Mouse (Mus musculus) forebrain, embryonic 11.5 days (tissue): ENCODE data around the gene Snap91. TPM values are rescaled to one million over a fixed set of nuclear protein-coding genes. Genes with fewer than 3 reads are reported as not detected.

ENCODE experiments used
- ATAC-seq: fragments of 200-750 bp; cut with Nextera tagmentation; replicated peaks from 2 replicates; pipeline ENCODE4 v1.8.0; 2017; ENCODE audit warnings: moderate TSS enrichment; ENCODE audit not compliant: low FRiP score
- DNase-seq: peaks from one replicate; pipeline ENCODE4 v3.0.0-alpha.2; 2017; ENCODE audit warnings: low spot score
- H3K27ac ChIP-seq: fragments of 300-500 bp; sonication (generic); 2 replicates; pipeline ENCODE4 v1.5.1; 2014; ENCODE audit warnings: low read depth, low read length
- H3K27me3 ChIP-seq: fragments of 300-500 bp; sonication (generic); 2 replicates; pipeline ENCODE4 v1.6.1; 2014; ENCODE audit warnings: mild to moderate bottlenecking, low read length, mixed read lengths; ENCODE audit not compliant: control insufficient read depth, insufficient read depth
- H3K36me3 ChIP-seq: fragments of 300-500 bp; sonication (generic); 2 replicates; pipeline ENCODE4 v1.6.1; 2014; ENCODE audit warnings: mild to moderate bottlenecking, low read length, moderate library complexity, mixed read lengths; ENCODE audit not compliant: control insufficient read depth, insufficient read depth
- H3K4me1 ChIP-seq: fragments of 300-500 bp; sonication (generic); replicated peaks from 2 replicates; pipeline ENCODE4 v1.6.1; 2014; ENCODE audit warnings: low read length, mixed read lengths; ENCODE audit not compliant: control insufficient read depth, insufficient read depth
- H3K4me2 ChIP-seq: fragments of 300-500 bp; sonication (generic); 2 replicates; pipeline ENCODE4 v1.6.1; 2014; ENCODE audit warnings: low read depth, mild to moderate bottlenecking, low read length, moderate library complexity, mixed read lengths; ENCODE audit not compliant: severe bottlenecking
- H3K4me3 ChIP-seq: fragments of 300-500 bp; sonication (generic); 2 replicates; pipeline ENCODE4 v1.5.1; 2014; ENCODE audit warnings: low read depth, low read length
- H3K9ac ChIP-seq: fragments of 300-500 bp; sonication (generic); 2 replicates; pipeline ENCODE4 v1.6.1; 2014; ENCODE audit warnings: low read length
- H3K9me3 ChIP-seq: fragments of 300-500 bp; sonication (generic); 2 replicates; pipeline ENCODE4 v1.6.1; 2016; ENCODE audit warnings: low read length, mixed read lengths; ENCODE audit not compliant: control insufficient read depth
- WGBS: fragments of 180-500 bp; shearing (Covaris S2); extraction: QIAGEN DNeasy Blood & Tissue Kit; methylation state at CpG from one replicate; pipeline ENCODE4 v1.1.7; 2014; 5-methylcytosine and 5-hydroxymethylcytosine counted together
- polyA plus RNA-seq: library from polyadenylated mRNA; unstranded; fragments of >200 nt; fragmentation: Nextera tagmentation; extraction: Ambion mirVana; gene quantifications from 2 replicates; pipeline ENCODE4 v1.2.1, GENCODE M21; 2014

The Snap91 gene
- polyA plus RNA-seq, 1 experiment from 2014 or later: 8.6 TPM

GRCm38 (mm10) chr9:86829792-86830191, 50.7 kb downstream of the Snap91 start:
- H3K27ac ChIP-seq: no peak overlapping the region
- no peaks in the 10 kb centered on the region for H3K36me3 ChIP-seq
- H3K4me1 ChIP-seq: peaks cover 4% of the 10 kb centered on the region; the same call in 1 of the 2 replicates
- H3K4me2 ChIP-seq: no peak overlapping the region
- no peak overlapping the region for H3K9ac ChIP-seq
- no peak overlapping the region for H3K4me3 ChIP-seq
- DNase-seq (no peak), ATAC-seq (no peak)
- 85% methylated on average over 2 of the region's 2 CpGs for WGBS
- no peaks in the 10 kb centered on the region for H3K27me3 ChIP-seq
- no peaks in the 10 kb centered on the region for H3K9me3 ChIP-seq

GRCm38 (mm10) chr9:86829034-86829433, 51.4 kb downstream of the Snap91 start:
- ATAC-seq: peak; percentile 71
- H3K9me3 ChIP-seq: no peaks in the 10 kb centered on the region
- H3K27ac ChIP-seq: no peak overlapping the region
- DNase-seq: no peak
- no peak overlapping the region for H3K4me3 ChIP-seq
- no peaks in the 10 kb centered on the region for H3K27me3 ChIP-seq
- no peak overlapping the region for H3K4me2 ChIP-seq
- WGBS: 33% methylated on average over 8 of the region's 8 CpGs
- H3K4me1 ChIP-seq: peaks cover 4% of the 10 kb centered on the region; the same call in 1 of the 2 replicates
- H3K9ac ChIP-seq: no peak overlapping the region
- H3K36me3 ChIP-seq: no peaks in the 10 kb centered on the region

- ATAC-seq (no peak), DNase-seq (no peak)
- no peaks in the 10 kb centered on the region for H3K36me3 ChIP-seq
- no peaks in the 10 kb centered on the region for H3K9me3 ChIP-seq
- no peak overlapping the region for H3K4me3 ChIP-seq
- H3K9ac ChIP-seq: no peak overlapping the region
- WGBS: 74% methylated on average over 5 of the region's 5 CpGs
- no peak overlapping the region for H3K4me2 ChIP-seq
- H3K27ac ChIP-seq: no peak overlapping the region
- no peaks in the 10 kb centered on the region for H3K4me1 ChIP-seq
- H3K27me3 ChIP-seq: no peaks in the 10 kb centered on the region
Observed at GRCm38 (mm10) chr9:86819366-86819765, 61.1 kb downstream of the Snap91 start.

- Histone ChIP-seq H3K4me1 (0 out of 2 replicates have a peak, but pooled peaks cover 2% of the 10 kb centered on the region), H3K9me3 (no peaks in the 10 kb centered on the region), H3K4me2 (no peak overlapping the region), H3K4me3 (no peak overlapping the region), H3K27me3 (no peaks in the 10 kb centered on the region), H3K9ac (no peak overlapping the region), H3K27ac (no peak overlapping the region), H3K36me3 (no peaks in the 10 kb centered on the region)
- WGBS: 72% methylated on average over 4 of the region's 4 CpGs
- no peak for ATAC-seq
- no peak for DNase-seq
Observed at GRCm38 (mm10) chr9:86817673-86818072, 62.8 kb downstream of the Snap91 start.

GRCm38 (mm10) chr9:86814340-86814739, 66.1 kb downstream of the Snap91 start:
- Histone ChIP-seq H3K9ac (no peak overlapping the region), H3K27ac (no peak overlapping the region), H3K9me3 (no peaks in the 10 kb centered on the region), H3K36me3 (no peaks in the 10 kb centered on the region), H3K4me1 (0 out of 2 replicates have a peak, but pooled peaks cover 2% of the 10 kb centered on the region), H3K4me2 (no peak overlapping the region), H3K4me3 (no peak overlapping the region), H3K27me3 (no peaks in the 10 kb centered on the region)
- no peak for ATAC-seq
- 64% methylated on average over 6 of the region's 6 CpGs for WGBS
- no peak for DNase-seq

GRCm38 (mm10) chr9:86813327-86813726, 67.1 kb downstream of the Snap91 start:
- Histone ChIP-seq H3K9me3 (no peaks in the 10 kb centered on the region), H3K4me2 (no peak overlapping the region), H3K27me3 (no peaks in the 10 kb centered on the region), H3K36me3 (no peaks in the 10 kb centered on the region), H3K9ac (no peak overlapping the region), H3K27ac (no peak overlapping the region), H3K4me1 (0 out of 2 replicates have a peak, but pooled peaks cover 2% of the 10 kb centered on the region), H3K4me3 (no peak overlapping the region)
- ATAC-seq (peak; percentile 80), DNase-seq (peak; percentile 63)
- 11% methylated on average over 5 of the region's 5 CpGs for WGBS

- Histone ChIP-seq H3K27me3 (no peaks in the 10 kb centered on the region), H3K4me3 (no peak overlapping the region), H3K9ac (no peak overlapping the region), H3K9me3 (no peaks in the 10 kb centered on the region), H3K27ac (no peak overlapping the region), H3K4me1 (0 out of 2 replicates have a peak, but pooled peaks cover 2% of the 10 kb centered on the region), H3K4me2 (no peak overlapping the region), H3K36me3 (no peaks in the 10 kb centered on the region)
- ATAC-seq: 0 out of 2 replicates have a peak, but pooled peaks have one; percentile 22
- DNase-seq: no peak
- 42% methylated on average over 5 of the region's 5 CpGs for WGBS
Observed at GRCm38 (mm10) chr9:86810696-86811232, 69.7 kb downstream of the Snap91 start.

- Histone ChIP-seq H3K36me3 (no peaks in the 10 kb centered on the region), H3K27ac (no peak overlapping the region), H3K4me3 (no peak overlapping the region), H3K9ac (no peak overlapping the region), H3K4me2 (no peak overlapping the region), H3K9me3 (no peaks in the 10 kb centered on the region), H3K4me1 (0 out of 2 replicates have a peak, but pooled peaks cover 2% of the 10 kb centered on the region), H3K27me3 (no peaks in the 10 kb centered on the region)
- 81% methylated on average over 3 of the region's 3 CpGs for WGBS
- ATAC-seq (no peak), DNase-seq (no peak)
Observed at GRCm38 (mm10) chr9:86810213-86810612, 70.2 kb downstream of the Snap91 start.

- no peaks in the 10 kb centered on the region for H3K27me3 ChIP-seq
- H3K4me3 ChIP-seq: no peak overlapping the region
- H3K4me1 ChIP-seq: no peaks in the 10 kb centered on the region
- no peaks in the 10 kb centered on the region for H3K9me3 ChIP-seq
- DNase-seq (no peak), ATAC-seq (peak; percentile 44; the same call in 1 of the 2 replicates)
- H3K36me3 ChIP-seq: no peaks in the 10 kb centered on the region
- no peak overlapping the region for H3K27ac ChIP-seq
- WGBS: 26% methylated on average over 3 of the region's 3 CpGs
- H3K9ac ChIP-seq: no peak overlapping the region
- H3K4me2 ChIP-seq: no peak overlapping the region
Observed at GRCm38 (mm10) chr9:86800600-86801163, 79.8 kb downstream of the Snap91 start.
